Mouse (Mus musculus): ENCODE results near the gene Tubgcp6. TPM values are rescaled to one million over a fixed set of nuclear protein-coding genes. Genes with fewer than 3 reads are reported as not detected.
A peak's percentile ranks its signal among the peaks of the same experiment; 100 is the strongest.

The Tubgcp6 gene
- polyA plus RNA-seq, 1 experiment from 2014 or later: 18.5 TPM

DNA sequence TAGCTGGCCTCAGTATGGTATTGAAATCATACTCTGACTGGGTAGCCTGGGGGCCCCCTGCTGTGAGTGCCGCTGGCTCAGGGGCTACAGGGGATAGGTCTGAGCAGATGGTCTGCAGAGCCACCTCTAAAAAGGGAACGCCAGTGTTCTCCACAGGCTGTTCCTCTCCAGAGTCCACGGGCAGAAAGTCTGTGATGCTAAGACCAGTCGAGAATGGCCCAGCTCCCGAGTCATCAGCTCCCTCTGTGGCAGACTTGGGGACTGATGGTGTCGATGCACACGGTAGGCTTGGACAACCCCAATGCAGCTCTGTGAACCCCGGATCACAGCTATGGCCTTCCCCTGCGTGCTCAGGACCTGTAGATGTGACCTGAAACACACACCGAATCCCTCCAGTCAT, 19.0 kb downstream of the Tubgcp6 start:
- WGBS: 88% methylated on average over 10 of the region's 10 CpGs
- ATAC-seq: no peak
- Histone ChIP-seq H3K27me3 (ENCODE audit: control insufficient read depth, insufficient read depth, low read depth, low read length) (no peaks in the 10 kb centered on the region), H3K4me2 (ENCODE audit: low read length) (no peak overlapping the region), H3K36me3 (ENCODE audit: control insufficient read depth, insufficient read depth, low read length) (peaks cover 62% of the 10 kb centered on the region), H3K4me1 (ENCODE audit: control insufficient read depth, insufficient read depth, low read length) (no peaks in the 10 kb centered on the region), H3K27ac (ENCODE audit: low read length) (no peak overlapping the region), H3K9ac (ENCODE audit: low read depth, low read length) (no peak overlapping the region), H3K4me3 (ENCODE audit: low read depth, low read length) (no peak overlapping the region), H3K9me3 (replicated peaks; ENCODE audit: control insufficient read depth, low read length, poor library complexity, severe bottlenecking) (no peaks in the 10 kb centered on the region)

DNA sequence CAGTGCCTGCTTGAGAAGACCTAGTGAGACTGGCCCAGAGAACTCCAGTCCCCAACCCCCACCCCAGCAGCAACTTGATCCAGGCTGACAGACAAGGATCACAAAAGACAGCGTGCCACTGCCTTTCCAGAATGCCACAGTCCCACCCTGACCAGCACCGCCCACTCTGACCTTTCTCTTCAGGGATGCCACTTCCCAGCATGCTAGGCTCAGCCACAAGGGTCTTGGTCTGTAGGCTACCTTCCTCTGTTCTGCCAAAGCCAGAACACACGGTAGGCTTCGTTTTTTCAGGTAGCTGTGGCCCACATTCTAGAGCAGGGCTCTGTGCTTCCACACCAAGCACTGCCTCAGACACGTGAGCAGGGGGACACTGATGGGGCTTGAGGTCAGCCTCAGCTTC, 20.3 kb downstream of the Tubgcp6 start:
- no peak overlapping the region for H3K4me2 ChIP-seq (ENCODE audit: low read length)
- no peaks in the 10 kb centered on the region for H3K4me1 ChIP-seq (ENCODE audit: control insufficient read depth, insufficient read depth, low read length)
- WGBS: 47% methylated on average over 5 of the region's 5 CpGs
- peaks cover 66% of the 10 kb centered on the region for H3K36me3 ChIP-seq (ENCODE audit: control insufficient read depth, insufficient read depth, low read length)
- H3K9me3 ChIP-seq (replicated peaks; ENCODE audit: control insufficient read depth, low read length, poor library complexity, severe bottlenecking): no peaks in the 10 kb centered on the region
- no peak overlapping the region for H3K9ac ChIP-seq (ENCODE audit: low read depth, low read length)
- no peak for ATAC-seq
- no peak overlapping the region for H3K4me3 ChIP-seq (ENCODE audit: low read depth, low read length)
- H3K27me3 ChIP-seq (ENCODE audit: control insufficient read depth, insufficient read depth, low read depth, low read length): no peaks in the 10 kb centered on the region
- H3K27ac ChIP-seq (ENCODE audit: low read length): no peak overlapping the region

DNA sequence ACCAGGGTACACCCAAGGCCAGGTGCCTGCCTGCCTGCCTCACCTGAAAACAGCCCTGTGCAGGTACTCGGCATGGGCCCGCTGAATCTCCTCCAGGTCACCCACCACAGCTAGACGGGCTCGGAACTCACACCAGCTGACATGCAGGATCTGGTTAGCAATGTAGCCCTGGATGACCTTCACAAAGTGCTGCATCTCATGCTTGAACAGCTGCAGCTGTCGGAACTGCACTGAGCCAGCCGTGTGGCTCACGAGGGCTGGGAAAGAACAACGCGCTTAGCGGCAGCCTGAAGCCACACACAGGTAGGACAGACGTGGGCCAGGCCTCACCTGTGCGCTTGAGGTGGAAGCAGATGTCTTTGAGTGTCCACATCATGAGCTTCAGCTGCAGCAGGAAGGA, 22.1 kb downstream of the Tubgcp6 start:
- H3K27me3 ChIP-seq (ENCODE audit: control insufficient read depth, insufficient read depth, low read depth, low read length): no peaks in the 10 kb centered on the region
- H3K4me3 ChIP-seq (ENCODE audit: low read depth, low read length): no peak overlapping the region
- H3K36me3 ChIP-seq (ENCODE audit: control insufficient read depth, insufficient read depth, low read length): peaks cover 68% of the 10 kb centered on the region
- H3K27ac ChIP-seq (ENCODE audit: low read length): no peak overlapping the region
- H3K9ac ChIP-seq (ENCODE audit: low read depth, low read length): no peak overlapping the region
- no peaks in the 10 kb centered on the region for H3K9me3 ChIP-seq (replicated peaks; ENCODE audit: control insufficient read depth, low read length, poor library complexity, severe bottlenecking)
- H3K4me1 ChIP-seq (ENCODE audit: control insufficient read depth, insufficient read depth, low read length): no peaks in the 10 kb centered on the region
- WGBS: 91% methylated on average over 12 of the region's 12 CpGs
- no peak overlapping the region for H3K4me2 ChIP-seq (ENCODE audit: low read length)
- no peak for ATAC-seq

DNA sequence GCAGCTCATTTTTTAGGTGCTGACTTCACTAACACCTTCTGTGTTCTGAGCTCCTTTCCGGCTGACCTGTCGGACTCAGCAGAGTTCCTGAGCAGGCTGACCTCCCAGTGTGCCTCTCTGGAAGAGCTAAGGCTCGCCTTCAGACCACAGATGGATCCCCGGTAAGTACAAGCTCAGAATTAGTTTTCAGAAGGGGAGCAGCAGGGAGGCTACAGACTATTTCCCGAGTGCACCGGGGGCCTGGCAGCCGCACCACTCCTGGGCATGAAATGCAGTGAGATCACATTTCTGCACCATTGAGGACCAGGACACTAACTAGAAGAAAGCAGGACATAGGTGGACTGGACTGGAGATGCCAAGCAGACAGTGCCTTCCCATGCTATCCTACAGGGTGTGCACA, 24.3 kb downstream of the Tubgcp6 start:
- H3K9me3 ChIP-seq (replicated peaks; ENCODE audit: control insufficient read depth, low read length, poor library complexity, severe bottlenecking): no peaks in the 10 kb centered on the region
- H3K9ac ChIP-seq (ENCODE audit: low read depth, low read length): no peak overlapping the region
- WGBS: 87% methylated on average over 7 of the region's 7 CpGs
- no peak overlapping the region for H3K4me2 ChIP-seq (ENCODE audit: low read length)
- H3K27me3 ChIP-seq (ENCODE audit: control insufficient read depth, insufficient read depth, low read depth, low read length): no peaks in the 10 kb centered on the region
- no peak for ATAC-seq
- H3K4me3 ChIP-seq (ENCODE audit: low read depth, low read length): no peak overlapping the region
- no peaks in the 10 kb centered on the region for H3K4me1 ChIP-seq (ENCODE audit: control insufficient read depth, insufficient read depth, low read length)
- H3K27ac ChIP-seq (ENCODE audit: low read length): no peak overlapping the region
- H3K36me3 ChIP-seq (ENCODE audit: control insufficient read depth, insufficient read depth, low read length): peaks cover 69% of the 10 kb centered on the region

DNA sequence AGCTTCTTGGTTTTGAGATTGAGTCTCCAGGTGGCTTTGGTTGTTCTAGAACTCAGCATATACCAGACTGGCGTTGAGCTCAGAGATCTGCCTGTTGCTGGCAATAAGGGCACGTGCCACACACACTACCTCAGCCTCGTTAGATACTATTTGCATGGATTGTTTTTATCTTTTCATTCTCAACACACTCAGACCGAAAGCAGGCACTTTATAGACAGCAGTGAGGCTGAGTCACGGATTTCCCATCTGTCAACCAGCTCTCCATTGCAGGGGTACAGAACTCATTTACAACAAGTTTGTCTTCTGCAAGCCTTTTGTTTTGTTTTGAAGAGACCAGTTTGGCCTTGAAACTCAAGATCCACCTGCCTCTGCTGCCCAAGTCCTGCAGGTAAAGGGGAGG, 25.5 kb downstream of the Tubgcp6 start:
- Histone ChIP-seq H3K27ac (ENCODE audit: low read length) (no peak overlapping the region), H3K27me3 (ENCODE audit: control insufficient read depth, insufficient read depth, low read depth, low read length) (no peaks in the 10 kb centered on the region), H3K9ac (ENCODE audit: low read depth, low read length) (no peak overlapping the region), H3K4me3 (ENCODE audit: low read depth, low read length) (no peak overlapping the region), H3K36me3 (ENCODE audit: control insufficient read depth, insufficient read depth, low read length) (peaks cover 68% of the 10 kb centered on the region), H3K4me2 (ENCODE audit: low read length) (no peak overlapping the region), H3K9me3 (replicated peaks; ENCODE audit: control insufficient read depth, low read length, poor library complexity, severe bottlenecking) (no peaks in the 10 kb centered on the region), H3K4me1 (ENCODE audit: control insufficient read depth, insufficient read depth, low read length) (no peaks in the 10 kb centered on the region)
- no peak for ATAC-seq
- WGBS: 93% methylated on average over 5 of the region's 5 CpGs

DNA sequence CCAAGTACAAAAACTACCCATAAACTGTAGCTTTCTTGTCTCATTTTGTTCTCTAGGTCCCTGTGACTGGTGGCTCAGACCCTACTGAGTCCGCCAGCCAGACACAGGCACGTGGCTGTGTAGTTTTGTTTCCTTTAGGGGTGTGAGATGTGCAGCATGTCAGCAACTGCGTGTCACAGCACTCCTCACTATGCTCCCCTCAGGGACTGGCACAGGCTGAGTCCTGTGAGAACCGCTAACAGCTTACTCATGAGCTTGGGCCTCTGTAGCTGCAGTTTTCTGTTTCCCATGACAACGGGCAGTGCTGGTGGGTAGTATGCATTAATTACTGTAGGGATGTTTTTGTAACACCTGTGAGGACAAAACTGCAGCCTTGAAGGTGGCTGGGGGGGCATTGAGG, 30.7 kb downstream of the Tubgcp6 start:
- H3K4me1 ChIP-seq (ENCODE audit: control insufficient read depth, insufficient read depth, low read length): peaks cover 20% of the 10 kb centered on the region
- peaks cover 33% of the 10 kb centered on the region for H3K36me3 ChIP-seq (ENCODE audit: control insufficient read depth, insufficient read depth, low read length)
- H3K9me3 ChIP-seq (replicated peaks; ENCODE audit: control insufficient read depth, low read length, poor library complexity, severe bottlenecking): no peaks in the 10 kb centered on the region
- no peak overlapping the region for H3K9ac ChIP-seq (ENCODE audit: low read depth, low read length)
- WGBS: 77% methylated on average over 5 of the region's 5 CpGs
- no peak for ATAC-seq
- H3K27ac ChIP-seq (ENCODE audit: low read length): no peak overlapping the region
- no peaks in the 10 kb centered on the region for H3K27me3 ChIP-seq (ENCODE audit: control insufficient read depth, insufficient read depth, low read depth, low read length)
- no peak overlapping the region for H3K4me3 ChIP-seq (ENCODE audit: low read depth, low read length)
- no peak overlapping the region for H3K4me2 ChIP-seq (ENCODE audit: low read length)

DNA sequence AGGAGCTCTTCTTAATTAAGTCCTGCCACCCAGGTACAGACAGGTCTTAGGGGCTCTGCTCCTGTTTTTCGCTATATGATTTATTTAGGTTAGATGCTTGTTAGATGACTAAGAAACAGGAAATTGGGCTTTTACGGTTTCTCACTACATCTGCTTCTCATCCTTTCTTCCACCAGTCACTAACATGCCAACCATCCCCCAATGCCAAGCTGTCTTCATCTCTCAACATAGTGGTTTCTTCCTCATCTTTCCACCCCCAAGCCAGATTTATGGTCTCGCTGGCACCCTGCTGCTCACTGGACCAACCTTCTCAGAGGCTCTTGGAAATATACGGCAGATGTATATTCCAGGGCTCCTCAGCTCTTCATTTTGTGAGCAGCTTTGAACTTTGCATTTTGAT, 32.2 kb downstream of the Tubgcp6 start:
- Histone ChIP-seq H3K4me2 (ENCODE audit: low read length) (peak overlapping the region; percentile 85; the same call in 1 of the 2 replicates), H3K27ac (ENCODE audit: low read length) (no peak overlapping the region), H3K4me3 (ENCODE audit: low read depth, low read length) (no peak overlapping the region), H3K27me3 (ENCODE audit: control insufficient read depth, insufficient read depth, low read depth, low read length) (no peaks in the 10 kb centered on the region), H3K9ac (ENCODE audit: low read depth, low read length) (no peak overlapping the region), H3K36me3 (ENCODE audit: control insufficient read depth, insufficient read depth, low read length) (peaks cover 27% of the 10 kb centered on the region), H3K9me3 (replicated peaks; ENCODE audit: control insufficient read depth, low read length, poor library complexity, severe bottlenecking) (no peaks in the 10 kb centered on the region), H3K4me1 (ENCODE audit: control insufficient read depth, insufficient read depth, low read length) (peaks cover 20% of the 10 kb centered on the region)
- ATAC-seq: no peak
- WGBS: 92% methylated on average over 4 of the region's 4 CpGs

DNA sequence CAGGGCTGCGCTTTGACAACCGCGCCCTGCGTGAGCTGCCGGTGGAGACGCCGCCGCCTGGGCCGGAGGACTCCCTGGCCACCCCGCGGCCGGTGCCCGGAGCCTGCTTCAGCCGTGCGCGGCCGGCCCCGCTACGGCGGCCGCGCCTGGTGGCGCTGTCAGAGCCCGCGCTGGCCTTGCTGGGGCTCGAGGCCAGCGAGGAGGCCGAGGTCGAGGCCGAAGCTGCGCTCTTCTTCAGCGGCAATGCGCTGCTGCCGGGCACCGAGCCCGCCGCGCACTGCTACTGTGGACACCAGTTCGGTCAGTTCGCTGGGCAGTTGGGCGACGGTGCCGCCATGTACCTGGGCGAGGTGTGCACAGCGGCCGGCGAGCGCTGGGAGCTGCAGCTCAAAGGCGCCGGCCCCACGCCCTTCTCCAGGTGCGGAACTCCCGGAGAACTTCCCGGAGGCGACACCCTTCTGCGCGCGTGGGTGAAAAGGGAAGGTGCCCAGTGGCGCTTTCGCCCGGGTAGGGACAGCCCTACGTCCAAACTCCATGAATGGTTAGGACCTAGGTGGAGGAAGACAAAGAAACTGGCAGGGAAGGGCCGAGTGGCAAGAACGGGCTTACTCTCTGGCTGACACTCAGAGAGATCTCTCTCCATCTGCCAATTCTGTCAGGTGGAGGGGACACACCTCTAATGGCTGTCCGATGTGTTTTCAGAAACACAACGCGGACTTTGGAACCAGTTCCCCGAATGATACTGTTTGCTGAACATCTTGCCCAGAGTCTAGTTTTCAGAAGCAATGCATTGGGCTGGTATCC, 33.5 kb downstream of the Tubgcp6 start:
- Histone ChIP-seq H3K36me3 (ENCODE audit: control insufficient read depth, insufficient read depth, low read length) (peaks cover 22% of the 10 kb centered on the region), H3K27me3 (ENCODE audit: control insufficient read depth, insufficient read depth, low read depth, low read length) (no peaks in the 10 kb centered on the region), H3K9ac (ENCODE audit: low read depth, low read length) (peak overlapping the region; percentile 88), H3K4me3 (ENCODE audit: low read depth, low read length) (peak overlapping the region; percentile 80), H3K4me2 (ENCODE audit: low read length) (peak overlapping the region; percentile 85), H3K9me3 (replicated peaks; ENCODE audit: control insufficient read depth, low read length, poor library complexity, severe bottlenecking) (no peaks in the 10 kb centered on the region), H3K27ac (ENCODE audit: low read length) (peak overlapping the region; percentile 82), H3K4me1 (ENCODE audit: control insufficient read depth, insufficient read depth, low read length) (peaks cover 20% of the 10 kb centered on the region)
- ATAC-seq: peak; percentile 68
- 3% methylated on average over 66 of the region's 68 CpGs for WGBS

DNA sequence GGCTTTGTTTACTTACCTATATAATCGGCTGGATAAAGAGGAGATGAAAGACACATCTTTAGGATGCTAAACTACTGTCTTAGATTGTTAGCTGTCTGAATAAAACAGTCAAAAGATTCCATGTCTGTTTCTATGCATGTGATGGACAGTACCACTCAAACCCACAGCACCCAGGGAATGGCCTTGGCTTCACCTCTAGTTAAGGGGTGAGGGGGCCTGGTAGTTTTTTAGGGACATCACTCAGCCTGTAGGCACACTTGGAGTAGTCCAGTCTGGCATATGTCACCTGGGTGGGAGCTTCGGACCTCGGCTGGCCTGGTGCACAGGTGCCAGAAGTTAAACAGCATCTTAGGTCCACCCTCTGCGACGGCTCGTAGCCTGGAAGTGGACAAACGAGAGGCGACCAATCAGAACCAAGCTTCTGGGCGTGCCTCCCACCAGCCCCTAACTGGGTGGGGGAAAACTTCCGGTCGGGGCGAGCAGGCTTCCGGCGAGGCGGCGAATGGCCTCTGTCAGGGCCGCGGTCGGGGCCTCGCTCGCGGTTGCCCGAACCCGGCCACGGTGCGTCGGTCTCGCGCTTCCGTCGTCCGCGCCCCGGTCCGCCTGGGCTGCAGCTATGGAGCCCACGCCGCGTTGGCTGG, 34.2 kb downstream of the Tubgcp6 start, which contains the start of gene Selenoo:
Gene Selenoo, plus strand, starts transcription at position 478 of the 641 bp plus-strand sequence.
- WGBS: 3% methylated on average over 31 of the region's 38 CpGs
- peak; percentile 94 for ATAC-seq
- peak within 1 kb of the TSS; percentile 88 for H3K9ac ChIP-seq (ENCODE audit: low read depth, low read length)
- no peaks in the 10 kb centered on the region for H3K27me3 ChIP-seq (ENCODE audit: control insufficient read depth, insufficient read depth, low read depth, low read length)
- peaks cover 23% of the 10 kb centered on the region for H3K36me3 ChIP-seq (ENCODE audit: control insufficient read depth, insufficient read depth, low read length)
- peak within 1 kb of the TSS; percentile 80 for H3K4me3 ChIP-seq (ENCODE audit: low read depth, low read length)
- peaks cover 20% of the 10 kb centered on the region for H3K4me1 ChIP-seq (ENCODE audit: control insufficient read depth, insufficient read depth, low read length)
- peak within 1 kb of the TSS; percentile 85 for H3K4me2 ChIP-seq (ENCODE audit: low read length)
- peak within 1 kb of the TSS; percentile 82 for H3K27ac ChIP-seq (ENCODE audit: low read length)
- H3K9me3 ChIP-seq (replicated peaks; ENCODE audit: control insufficient read depth, low read length, poor library complexity, severe bottlenecking): no peaks in the 10 kb centered on the region
